Mouse (Mus musculus) midbrain, embryonic 12.5 days (tissue): ENCODE measurements around the gene Siglecg. TPM values are rescaled to one million over a fixed set of nuclear protein-coding genes. Genes with fewer than 3 reads are reported as not detected.
A peak's percentile ranks its signal among the peaks of the same experiment; 100 is the strongest.

ENCODE experiments used
- ATAC-seq: fragments of 200-750 bp; cut with Nextera tagmentation; 2 replicates; pipeline ENCODE4 v1.8.0; 2017; ENCODE audit warnings: low read depth, moderate TSS enrichment, moderate library complexity; ENCODE audit not compliant: low FRiP score
- H3K27ac ChIP-seq: fragments of 300-500 bp; sonication (generic); replicated peaks from 2 replicates; pipeline ENCODE4 v1.5.1; 2016; ENCODE audit warnings: mild to moderate bottlenecking
- H3K27me3 ChIP-seq: fragments of 300-500 bp; sonication (generic); 2 replicates; pipeline ENCODE4 v1.6.1; 2016; ENCODE audit warnings: mild to moderate bottlenecking
- H3K36me3 ChIP-seq: fragments of 300-500 bp; sonication (generic); 2 replicates; pipeline ENCODE4 v1.6.1; 2016
- H3K4me1 ChIP-seq: fragments of 300-500 bp; sonication (generic); 2 replicates; pipeline ENCODE4 v1.6.1; 2016
- H3K4me2 ChIP-seq: fragments of 300-500 bp; sonication (generic); replicated peaks from 2 replicates; pipeline ENCODE4 v1.6.1; 2016; ENCODE audit warnings: mild to moderate bottlenecking, moderate library complexity
- H3K4me3 ChIP-seq: fragments of 300-500 bp; sonication (generic); 2 replicates; pipeline ENCODE4 v1.5.1; 2016; ENCODE audit warnings: mild to moderate bottlenecking
- H3K9ac ChIP-seq: fragments of 300-500 bp; sonication (generic); replicated peaks from 2 replicates; pipeline ENCODE4 v1.6.1; 2016; ENCODE audit warnings: mild to moderate bottlenecking, moderate library complexity
- H3K9me3 ChIP-seq: fragments of 300-500 bp; sonication (generic); 2 replicates; pipeline ENCODE4 v1.6.1; 2016; ENCODE audit warnings: mild to moderate bottlenecking
- WGBS: fragments of 180-500 bp; shearing (Covaris S2); methylation state at CpG from one replicate; pipeline ENCODE4 v1.1.7; 2016; 5-methylcytosine and 5-hydroxymethylcytosine counted together
- microRNA-seq: library from miRNA; unstranded; fragments of <30 nt; microRNA quantifications from one replicate; pipeline ENCODE4, GENCODE M21; 2017
- polyA plus RNA-seq: library from polyadenylated mRNA; unstranded; fragments of >200 nt; fragmentation: Nextera tagmentation; extraction: Ambion mirVana; gene quantifications from 2 replicates; pipeline ENCODE4 v1.2.1, GENCODE M21; 2016

The Siglecg gene
- polyA plus RNA-seq, 1 experiment from 2014 or later, result not detected

GRCm38 (mm10) chr7:43464864-43465343, 56.9 kb downstream of the Siglecg start:
- peak; percentile 25; the same call in 1 of the 2 replicates for ATAC-seq
- H3K27ac ChIP-seq, result peak overlapping the region; percentile 26; the same call in 1 of the 2 replicates

GRCm38 (mm10) chr7:43465344-43466098, 57.5 kb downstream of the Siglecg start:
- peak; percentile 87 for ATAC-seq

More at GRCm38 (mm10) chr7:43464864-43465343, 56.9 kb downstream of the Siglecg start:
- Histone ChIP-seq H3K27me3 (peaks cover 40% of the 10 kb centered on the region), H3K4me1 (peaks cover 14% of the 10 kb centered on the region), H3K9ac (peak overlapping the region; percentile 52), H3K4me2 (peak overlapping the region; percentile 71), H3K4me3 (peak overlapping the region; percentile 50), H3K36me3 (no peaks in the 10 kb centered on the region), H3K9me3 (no peaks in the 10 kb centered on the region)
- WGBS, result 11% methylated on average over 35 of the region's 35 CpGs

DNA sequence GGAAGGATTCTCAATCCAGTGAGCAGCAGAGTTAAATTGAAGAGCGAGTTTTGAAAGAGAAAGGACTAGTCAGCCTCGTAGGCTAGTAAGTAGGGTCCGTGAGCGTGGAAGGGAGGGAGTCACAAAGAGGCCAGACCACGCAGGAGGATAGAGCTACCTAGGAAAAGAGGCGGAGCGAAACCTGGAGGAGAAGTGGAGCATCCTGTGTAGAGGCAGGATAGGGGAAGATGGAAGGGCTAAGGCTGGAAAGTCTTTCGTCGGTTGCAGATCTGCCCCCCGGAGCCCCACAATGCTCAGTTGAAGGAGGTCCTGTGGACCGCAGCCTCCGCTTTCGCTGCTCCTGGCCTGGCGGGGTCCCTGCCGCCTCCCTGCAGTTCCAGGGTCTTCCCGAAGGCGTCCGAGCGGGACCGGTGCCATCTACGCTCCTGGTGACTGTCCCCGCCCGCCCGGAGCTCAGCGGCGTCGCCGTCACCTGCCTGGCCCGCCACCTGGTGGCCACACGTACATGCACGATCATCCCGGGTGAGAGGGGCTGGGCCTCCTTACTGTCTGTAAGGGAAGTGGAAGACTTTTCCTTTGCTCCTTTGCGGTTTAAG, 58.2 kb downstream of the Siglecg start:
- H3K27ac ChIP-seq, result no peak overlapping the region
- WGBS, result 2% methylated on average over 33 of the region's 33 CpGs

More at GRCm38 (mm10) chr7:43465344-43466098, 57.5 kb downstream of the Siglecg start:
- Histone ChIP-seq H3K27me3 (peaks cover 40% of the 10 kb centered on the region), H3K4me1 (peaks cover 14% of the 10 kb centered on the region), H3K9me3 (no peaks in the 10 kb centered on the region), H3K9ac (peak overlapping the region; percentile 52), H3K27ac (peak overlapping the region; percentile 26; the same call in 1 of the 2 replicates), H3K4me2 (peak overlapping the region; percentile 71), H3K36me3 (no peaks in the 10 kb centered on the region), H3K4me3 (peak overlapping the region; percentile 50)
- WGBS, result under 1% methylated on average over 33 of the region's 33 CpGs

More for the DNA sequence above, 58.2 kb downstream of the Siglecg start:
- no peaks in the 10 kb centered on the region for H3K36me3 ChIP-seq
- peak overlapping the region; percentile 71 for H3K4me2 ChIP-seq
- H3K9ac ChIP-seq, result peak overlapping the region; percentile 43
- ATAC-seq, result peak; percentile 55
- peaks cover 40% of the 10 kb centered on the region for H3K27me3 ChIP-seq
- no peaks in the 10 kb centered on the region for H3K9me3 ChIP-seq
- H3K4me1 ChIP-seq, result peaks cover 14% of the 10 kb centered on the region
- peak overlapping the region; percentile 50 for H3K4me3 ChIP-seq

Small RNAs within 50 kb of the gene (microRNA-seq; reads per million reads assigned to microRNA genes)
- 2.6 reads per million, percentile 3 among the genes with 10 or more reads in this experiment for gene Mir7051

Other genes with a start within 250 kb of the Siglecg start
- gene Zfp715, start 94.9 kb upstream of the Siglecg start, polyA plus RNA-seq, result 15.3 and 16.2 TPM in 2 replicates
- gene Siglecf, start 56.9 kb upstream of the Siglecg start, polyA plus RNA-seq, result 0.20 and 0.27 TPM in 2 replicates
- gene Lim2, start 19.5 kb downstream of the Siglecg start, polyA plus RNA-seq, result not detected in 2 replicates
- not detected in 2 replicates for gene Nkg7, start 28.9 kb downstream of the Siglecg start, polyA plus RNA-seq
- not detected in 2 replicates for gene Cldnd2, start 32.6 kb downstream of the Siglecg start, polyA plus RNA-seq
- gene Etfb, start 35.9 kb downstream of the Siglecg start, polyA plus RNA-seq, result 147 and 163 TPM in 2 replicates
- gene Gm45233, start 35.9 kb downstream of the Siglecg start, polyA plus RNA-seq, result 1.4 TPM in 1 of 2 replicates, not detected in the other
- gene Vsig10l, start 54.9 kb downstream of the Siglecg start, polyA plus RNA-seq, result 4.0 and 7.4 TPM in 2 replicates
- gene Iglon5, start 81.9 kb downstream of the Siglecg start, polyA plus RNA-seq, result 3.9 and 4.1 TPM in 2 replicates
- not detected in 2 replicates for gene 4931406B18Rik, start 97.7 kb downstream of the Siglecg start, polyA plus RNA-seq
- gene Cd33, start 136.2 kb downstream of the Siglecg start, polyA plus RNA-seq, result 1.1 and 1.4 TPM in 2 replicates
- 9.3 and 10.1 TPM in 2 replicates for gene Zfp658, start 154.1 kb downstream of the Siglecg start, polyA plus RNA-seq
- 17.8 and 17.9 TPM in 2 replicates for gene Zfp719, start 171.4 kb downstream of the Siglecg start, polyA plus RNA-seq
- 0.24 and 0.58 TPM in 2 replicates for gene Zfp819, start 199.0 kb downstream of the Siglecg start, polyA plus RNA-seq
- gene Ceacam18, start 226.5 kb downstream of the Siglecg start, polyA plus RNA-seq, result not detected in 2 replicates